Mouse (Mus musculus) heart, adult 2 months (tissue): ENCODE measurements around the gene B4galt1.

Experiments
- CTCF ChIP-seq: fragments of 200-600 bp; IDR thresholded peaks from 2 replicates; pipeline ENCODE4 v1.8.1; 2022; ENCODE audit warnings: antibody characterized with exemption, mild to moderate bottlenecking, moderate library complexity
- EP300 ChIP-seq: fragments of 200-500 bp; IDR thresholded peaks from 2 replicates; pipeline ENCODE4 v1.6.1; 2011; ENCODE audit warnings: low read depth, low read length, control low read depth; ENCODE audit not compliant: insufficient read depth
- POLR2A ChIP-seq: fragments of 200-500 bp; IDR thresholded peaks from 2 replicates; pipeline ENCODE4 v1.6.1; 2011; ENCODE audit warnings: mild to moderate bottlenecking, low read depth, low read length, control low read depth; ENCODE audit not compliant: insufficient read depth

GRCm38 (mm10) chr4:40815775-40816372 lies 37.9 kb downstream of the B4galt1 start:
- TF ChIP-seq CTCF, result no peak
- no peak for TF ChIP-seq POLR2A
- TF ChIP-seq EP300, result no peak
